Mouse (Mus musculus): ENCODE data around the gene Dcpp3.
"Not testable (repeated sequence)": the region's sequence is repeated elsewhere in the genome, so short reads cannot be mapped to it uniquely, and the experiment has no call there.

Dcpp3 gene

GRCm38 (mm10) chr17:23917158-23917557 is at the start of gene Dcpp3:
Dcpp3 (plus strand) TSS chr17:23917458.
- DNase-seq, result not testable (repeated sequence)

- DNase-seq, result no peak
Measured at GRCm38 (mm10) chr17:23867756-23868155, 49.5 kb upstream of the Dcpp3 start, which contains the start of gene Prss21. Prss21 (plus strand) TSS chr17:23868056.

- peak; percentile 47 for DNase-seq
Measured at GRCm38 (mm10) chr17:23868513-23868912, 48.7 kb upstream of the Dcpp3 start.

- DNase-seq, result peak; percentile 80
Measured at GRCm38 (mm10) chr17:23873884-23874856, 43.1 kb upstream of the Dcpp3 start.

- DNase-seq, result no peak
Measured at GRCm38 (mm10) chr17:23876741-23877140, 40.5 kb upstream of the Dcpp3 start.

- DNase-seq, result no peak
Measured at GRCm38 (mm10) chr17:23877166-23877565, 40.1 kb upstream of the Dcpp3 start.

GRCm38 (mm10) chr17:23880576-23880975 is 36.7 kb upstream of the Dcpp3 start, which contains the start of the genes Dcpp1 and Dcpp2:
Dcpp1 (plus strand) TSS chr17:23880876.
Dcpp2 (plus strand) TSS chr17:23880880.
- DNase-seq, result not testable (repeated sequence)

- peak; percentile 97 for DNase-seq
Measured at GRCm38 (mm10) chr17:23924531-23925007, 7.3 kb downstream of the Dcpp3 start.

- DNase-seq, result peak; percentile 55
Measured at GRCm38 (mm10) chr17:23925090-23925493, 7.8 kb downstream of the Dcpp3 start.

- no peak for DNase-seq
Measured at GRCm38 (mm10) chr17:23931157-23931556, 13.9 kb downstream of the Dcpp3 start.

GRCm38 (mm10) chr17:23941372-23941771 is 24.1 kb downstream of the Dcpp3 start, which contains the start of gene Sbp:
Sbp (plus strand) TSS chr17:23941672.
- DNase-seq, result no peak

GRCm38 (mm10) chr17:23947486-23947885 is 30.2 kb downstream of the Dcpp3 start:
- not testable (repeated sequence) for DNase-seq

- no peak for DNase-seq
Measured at GRCm38 (mm10) chr17:23949068-23949467, 31.8 kb downstream of the Dcpp3 start.

GRCm38 (mm10) chr17:23950828-23951227 is 33.6 kb downstream of the Dcpp3 start:
- not testable (repeated sequence) for DNase-seq

- DNase-seq, result no peak
Measured at GRCm38 (mm10) chr17:23955174-23955573, 37.9 kb downstream of the Dcpp3 start, which contains the start of gene Sbpl. Sbpl (minus strand) TSS chr17:23955274.

- DNase-seq, result peak; percentile 91
Measured at GRCm38 (mm10) chr17:23960084-23960738, 43.0 kb downstream of the Dcpp3 start.

- peak; percentile 21 for DNase-seq
Measured at GRCm38 (mm10) chr17:23961573-23962122, 44.4 kb downstream of the Dcpp3 start.

- DNase-seq, result no peak
Measured at GRCm38 (mm10) chr17:23965805-23966425, 48.7 kb downstream of the Dcpp3 start.

GRCm38 (mm10) chr17:23966658-23967401 is 49.6 kb downstream of the Dcpp3 start:
- peak; percentile 68 for DNase-seq

- DNase-seq, result peak; percentile 46
Measured at GRCm38 (mm10) chr17:23968780-23969179, 51.5 kb downstream of the Dcpp3 start.
